Mouse (Mus musculus) adrenal gland (tissue): ENCODE data around the gene Ap1b1.
"Not testable (repeated sequence)": the region's sequence is repeated elsewhere in the genome, so short reads cannot be mapped to it uniquely, and the experiment has no call there.

ENCODE experiments used
- intact Hi-C: fragments of 180-260 bp; cut with DNase I; formaldehyde crosslinking; loops from one replicate; pipeline ENCODE4 v1.15.1; 2025
- microRNA-seq, 2 experiments: library from miRNA; unstranded; fragments of <30 nt; microRNA quantifications; one replicate each; pipeline ENCODE4; 2019

Ap1b1 gene

GRCm38 (mm10) chr11:5060756-5061412, 74.3 kb downstream of the Ap1b1 start:
- intact Hi-C loops = no loop called here

- intact Hi-C loops = no loop called here
These were observed 75.0 kb downstream of the Ap1b1 start for GRCm38 (mm10) chr11:5061413-5062139.

- intact Hi-C loops = no loop called here
These were observed 75.7 kb downstream of the Ap1b1 start for GRCm38 (mm10) chr11:5062326-5062725.

- intact Hi-C loops = no loop called here
These were observed 76.4 kb downstream of the Ap1b1 start for GRCm38 (mm10) chr11:5062860-5063505.

GRCm38 (mm10) chr11:5063561-5064281, 77.1 kb downstream of the Ap1b1 start:
- intact Hi-C loops = loop anchor here (2.0 kb wide), 1 partner anchor 49 kb away; no protein-coding TSS in a partner anchor

GRCm38 (mm10) chr11:5064282-5065055, 77.8 kb downstream of the Ap1b1 start:
- intact Hi-C loops = loop anchor here (2.0 kb wide), 1 partner anchor 50 kb away; no protein-coding TSS in a partner anchor

- intact Hi-C loops = loop anchor here (2.0 kb wide), 1 partner anchor 50 kb away; no protein-coding TSS in a partner anchor
These were observed 78.6 kb downstream of the Ap1b1 start, which contains the start of gene Gas2l1 for GRCm38 (mm10) chr11:5065056-5065821. Gene Gas2l1, minus strand, starts transcription at chr11:5065327.

- intact Hi-C loops = no loop called here
These were observed 80.4 kb downstream of the Ap1b1 start for GRCm38 (mm10) chr11:5067063-5067462.

GRCm38 (mm10) chr11:5068126-5068971, 81.7 kb downstream of the Ap1b1 start:
- intact Hi-C loops = no loop called here

GRCm38 (mm10) chr11:5074882-5075281, 88.3 kb downstream of the Ap1b1 start:
- intact Hi-C loops = no loop called here

- intact Hi-C loops = no loop called here
These were observed 89.1 kb downstream of the Ap1b1 start for GRCm38 (mm10) chr11:5075760-5076159.

- intact Hi-C loops = not testable (repeated sequence)
These were observed 90.2 kb downstream of the Ap1b1 start for GRCm38 (mm10) chr11:5076843-5077242.

- intact Hi-C loops = no loop called here
These were observed 102.5 kb downstream of the Ap1b1 start for GRCm38 (mm10) chr11:5089147-5089546.

- intact Hi-C loops = no loop called here
These were observed 105.1 kb downstream of the Ap1b1 start for GRCm38 (mm10) chr11:5091706-5092105.

Small RNAs within 50 kb of the gene (microRNA-seq; reads per million reads assigned to microRNA genes)
- gene Gm47296 = 0 reads per million in 2 experiments
